Mouse (Mus musculus) heart, embryonic 16.5 days (tissue): ENCODE measurements around the gene Ces2e. TPM values are rescaled to one million over a fixed set of nuclear protein-coding genes. Genes with fewer than 3 reads are reported as not detected.
"Not testable (repeated sequence)": the region's sequence is repeated elsewhere in the genome, so short reads cannot be mapped to it uniquely, and the experiment has no call there.

Experiments
- ATAC-seq: fragments of 200-750 bp; cut with Nextera tagmentation; replicated peaks from 2 replicates; pipeline ENCODE4 v1.8.0; 2017; ENCODE audit warnings: moderate number of reproducible peaks; ENCODE audit not compliant: insufficient read depth, low FRiP score; ENCODE audit errors: extremely low read depth
- H3K27ac ChIP-seq: fragments of 300-500 bp; sonication (generic); 2 replicates; pipeline ENCODE4 v1.5.1; 2014; ENCODE audit warnings: mild to moderate bottlenecking, low read length, control low read depth, moderate library complexity
- H3K27me3 ChIP-seq: fragments of 300-500 bp; sonication (generic); 2 replicates; pipeline ENCODE4 v1.6.1; 2014; ENCODE audit warnings: low read length, mixed read lengths; ENCODE audit not compliant: control insufficient read depth, insufficient read depth
- H3K36me3 ChIP-seq: fragments of 300-500 bp; sonication (generic); 2 replicates; pipeline ENCODE4 v1.6.1; 2014; ENCODE audit not compliant: control insufficient read depth, insufficient read depth
- H3K4me1 ChIP-seq: fragments of 300-500 bp; sonication (generic); 2 replicates; pipeline ENCODE4 v1.6.1; 2014; ENCODE audit warnings: low read length, mixed read lengths; ENCODE audit not compliant: control insufficient read depth, insufficient read depth
- H3K4me2 ChIP-seq: fragments of 300-500 bp; sonication (generic); 2 replicates; pipeline ENCODE4 v1.6.1; 2014; ENCODE audit warnings: low read depth, mild to moderate bottlenecking, control low read depth, low read length
- H3K4me3 ChIP-seq: fragments of 300-500 bp; sonication (generic); 2 replicates; pipeline ENCODE4 v1.5.1; 2014; ENCODE audit warnings: mild to moderate bottlenecking, control low read depth, low read length
- H3K9ac ChIP-seq: fragments of 300-500 bp; sonication (generic); 2 replicates; pipeline ENCODE4 v1.6.1; 2014; ENCODE audit warnings: low read length, control low read depth
- H3K9me3 ChIP-seq: fragments of 300-500 bp; sonication (generic); replicated peaks from 2 replicates; pipeline ENCODE4 v1.6.1; 2016; ENCODE audit warnings: low read length; ENCODE audit not compliant: control insufficient read depth
- WGBS: fragments of 180-500 bp; shearing (Covaris S2); extraction: QIAGEN DNeasy Blood & Tissue Kit; methylation state at CpG from one replicate; pipeline ENCODE4 v1.1.7; 2014; 5-methylcytosine and 5-hydroxymethylcytosine counted together
- polyA plus RNA-seq: library from polyadenylated mRNA; unstranded; fragments of >200 nt; fragmentation: Nextera tagmentation; extraction: Ambion mirVana; gene quantifications from 2 replicates; pipeline ENCODE4 v1.2.1, GENCODE M21; 2015

Ces2e gene
- polyA plus RNA-seq: 0.11 and 0.80 TPM in 2 replicates

- Histone ChIP-seq H3K9me3 (no peaks in the 10 kb centered on the region), H3K27me3 (no peaks in the 10 kb centered on the region), H3K36me3 (no peaks in the 10 kb centered on the region), H3K9ac (no peak within 1 kb of the TSS), H3K4me2 (no peak within 1 kb of the TSS), H3K4me3 (no peak within 1 kb of the TSS), H3K4me1 (no peaks in the 10 kb centered on the region), H3K27ac (no peak within 1 kb of the TSS)
- WGBS: 61% methylated on average over 5 of the region's 5 CpGs
- no peak for ATAC-seq
Measured at GRCm38 (mm10) chr8:104925972-104926596, at the start of gene Ces2e. Gene Ces2e (plus strand): TSS chr8:104926260.

- ATAC-seq, H3K9ac ChIP-seq, H3K36me3 ChIP-seq, H3K27me3 ChIP-seq, H3K4me2 ChIP-seq, H3K4me1 ChIP-seq, H3K9me3 ChIP-seq, H3K4me3 ChIP-seq, H3K27ac ChIP-seq: not testable (repeated sequence)
- WGBS: no CpG with 5 or more reads among the region's 4 CpGs
Measured at GRCm38 (mm10) chr8:104886223-104886926, 39.7 kb upstream of the Ces2e start.

DNA sequence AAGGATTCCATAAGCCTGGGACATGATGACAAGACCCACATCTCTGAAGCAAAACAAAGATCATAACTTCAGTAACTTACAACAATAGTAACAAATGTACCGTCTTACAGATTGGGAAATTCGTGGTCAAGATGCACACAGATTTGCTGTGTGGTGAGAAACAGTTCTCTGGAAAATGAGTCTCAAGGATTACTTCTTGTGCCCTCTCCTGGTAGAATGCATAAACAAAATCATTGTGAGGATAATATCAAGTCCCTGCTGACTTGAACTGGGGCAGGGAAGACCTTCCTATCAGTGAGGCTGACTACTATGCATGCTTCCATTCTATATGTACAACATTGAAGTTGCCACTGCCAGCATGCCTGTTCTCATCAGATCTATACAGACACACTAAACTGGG, 24.3 kb upstream of the Ces2e start:
- Histone ChIP-seq H3K36me3 (no peaks in the 10 kb centered on the region), H3K9me3 (no peaks in the 10 kb centered on the region), H3K4me2 (no peak overlapping the region), H3K27me3 (no peaks in the 10 kb centered on the region), H3K4me3 (no peak overlapping the region), H3K27ac (no peak overlapping the region), H3K9ac (no peak overlapping the region), H3K4me1 (no peaks in the 10 kb centered on the region)
- ATAC-seq: no peak
- 72% methylated on average over 2 of the region's 2 CpGs for WGBS

- no peak overlapping the region for H3K9ac ChIP-seq
- no peaks in the 10 kb centered on the region for H3K9me3 ChIP-seq
- no peaks in the 10 kb centered on the region for H3K36me3 ChIP-seq
- no peaks in the 10 kb centered on the region for H3K4me1 ChIP-seq
- no peak overlapping the region for H3K4me3 ChIP-seq
- no peaks in the 10 kb centered on the region for H3K27me3 ChIP-seq
- no peak overlapping the region for H3K27ac ChIP-seq
- no peak overlapping the region for H3K4me2 ChIP-seq
- WGBS: 31% methylated on average over 1 of the region's 1 CpGs
- ATAC-seq: no peak
Measured at GRCm38 (mm10) chr8:104907111-104907510, 18.9 kb upstream of the Ces2e start.

DNA sequence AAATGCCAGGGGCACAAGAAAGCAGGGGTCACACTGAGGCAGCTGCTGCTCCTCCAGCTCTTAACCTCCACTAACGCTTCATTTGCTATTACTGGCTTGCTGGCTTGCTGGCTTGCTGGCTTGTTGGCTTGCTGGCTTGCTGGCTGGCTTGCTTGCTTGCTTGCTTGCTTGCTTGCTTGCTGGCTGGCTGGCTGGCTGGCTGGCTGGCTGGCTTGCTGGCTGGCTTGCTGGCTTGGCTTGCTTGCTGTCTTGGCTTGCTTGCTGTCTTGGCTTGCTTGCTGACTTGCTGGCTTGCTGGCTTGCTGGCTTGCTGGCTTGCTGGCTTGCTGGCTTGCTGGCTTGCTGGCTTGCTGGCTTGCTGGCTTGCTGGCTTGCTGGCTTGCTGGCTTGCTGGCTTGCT, 17.0 kb upstream of the Ces2e start:
- not testable (repeated sequence) for H3K9ac ChIP-seq, H3K4me1 ChIP-seq, H3K27ac ChIP-seq, H3K27me3 ChIP-seq, ATAC-seq, H3K4me2 ChIP-seq, H3K36me3 ChIP-seq, H3K9me3 ChIP-seq, H3K4me3 ChIP-seq
- 63% methylated on average over 1 of the region's 1 CpGs for WGBS

DNA sequence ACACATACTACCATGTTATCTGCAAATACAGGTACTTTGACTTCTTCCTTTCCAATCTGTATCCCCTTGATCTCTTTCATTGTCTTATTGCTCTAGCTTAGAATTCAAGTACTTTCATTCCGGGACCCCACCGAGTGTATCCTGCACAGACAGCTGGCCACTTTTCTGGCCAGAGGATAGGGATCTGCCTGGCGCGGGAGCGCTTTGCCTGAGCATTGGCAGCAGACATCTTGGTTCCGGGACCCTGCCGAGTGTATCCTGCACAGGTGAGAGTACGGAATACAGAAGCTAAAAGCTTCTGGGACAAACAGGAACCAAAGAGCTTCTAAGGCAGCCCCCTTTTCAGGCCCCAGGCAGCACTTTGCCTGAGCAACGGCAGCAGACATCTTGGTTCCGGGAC, 16.4 kb upstream of the Ces2e start:
- H3K36me3 ChIP-seq, H3K4me3 ChIP-seq, H3K27ac ChIP-seq, ATAC-seq, H3K4me1 ChIP-seq, H3K9me3 ChIP-seq, H3K9ac ChIP-seq, H3K4me2 ChIP-seq, H3K27me3 ChIP-seq: not testable (repeated sequence)
- WGBS: 93% methylated on average over 10 of the region's 10 CpGs

- 74% methylated on average over 3 of the region's 3 CpGs for WGBS
- no peaks in the 10 kb centered on the region for H3K36me3 ChIP-seq
- ATAC-seq: no peak
- no peak overlapping the region for H3K4me2 ChIP-seq
- H3K4me3 ChIP-seq: no peak overlapping the region
- no peak overlapping the region for H3K27ac ChIP-seq
- no peaks in the 10 kb centered on the region for H3K4me1 ChIP-seq
- H3K9ac ChIP-seq: no peak overlapping the region
- H3K27me3 ChIP-seq: no peaks in the 10 kb centered on the region
- H3K9me3 ChIP-seq: no peaks in the 10 kb centered on the region
Measured at GRCm38 (mm10) chr8:104927301-104927700, 1.2 kb downstream of the Ces2e start.

DNA sequence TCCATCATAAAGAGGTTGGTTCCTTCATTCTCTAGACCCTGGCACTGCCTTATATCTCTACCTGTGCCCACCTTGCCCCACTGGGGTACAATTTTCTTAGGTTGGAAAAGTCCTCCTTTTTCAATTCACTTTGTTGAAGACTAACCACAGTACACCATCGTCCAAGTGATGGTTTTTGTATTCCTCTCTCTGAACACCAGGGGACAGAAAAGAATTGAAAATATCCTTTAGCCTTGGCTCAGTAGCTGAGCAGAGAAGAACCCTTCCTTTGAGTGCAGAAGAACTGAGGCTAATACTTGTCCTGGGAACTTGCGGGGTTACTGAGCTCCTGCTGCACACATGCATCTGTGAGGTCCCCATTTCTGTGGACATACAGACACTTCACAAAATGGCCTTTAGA, 18.6 kb downstream of the Ces2e start:
- ATAC-seq: no peak
- H3K27ac ChIP-seq: no peak overlapping the region
- no peaks in the 10 kb centered on the region for H3K9me3 ChIP-seq
- H3K4me3 ChIP-seq: no peak overlapping the region
- H3K4me2 ChIP-seq: no peak overlapping the region
- 63% methylated on average over 2 of the region's 2 CpGs for WGBS
- no peak overlapping the region for H3K9ac ChIP-seq
- H3K36me3 ChIP-seq: no peaks in the 10 kb centered on the region
- H3K27me3 ChIP-seq: no peaks in the 10 kb centered on the region
- H3K4me1 ChIP-seq: no peaks in the 10 kb centered on the region

DNA sequence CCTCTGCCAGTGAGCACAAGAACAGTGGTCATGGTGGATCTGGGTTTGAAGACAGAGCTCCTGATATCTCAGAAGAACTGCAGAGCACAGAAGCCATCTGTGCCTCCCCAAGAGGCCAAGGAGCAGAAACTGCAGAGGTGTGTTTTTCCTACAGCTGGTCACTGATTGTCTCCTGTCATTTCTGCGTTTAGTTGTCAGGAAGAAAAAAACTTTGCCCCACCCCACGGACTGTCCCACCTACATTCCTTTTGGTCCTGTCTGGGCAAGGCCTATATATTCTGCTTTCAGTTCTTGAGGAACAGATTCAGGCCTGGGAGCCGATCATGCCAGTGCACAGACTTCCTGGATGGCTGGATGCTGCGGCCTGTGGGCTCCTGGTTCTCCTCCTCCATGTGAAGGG, 21.0 kb downstream of the Ces2e start, which contains the start of gene Ces2f:
Ces2f (plus strand) TSS at position 301 of the 400 bp plus-strand sequence.
- no peak within 1 kb of the TSS for H3K4me2 ChIP-seq
- 74% methylated on average over 4 of the region's 4 CpGs for WGBS

More for the DNA sequence above, 21.0 kb downstream of the Ces2e start, which contains the start of gene Ces2f:
- no peak for ATAC-seq
- Histone ChIP-seq H3K9ac (no peak within 1 kb of the TSS), H3K4me1 (no peaks in the 10 kb centered on the region), H3K9me3 (no peaks in the 10 kb centered on the region), H3K4me3 (no peak within 1 kb of the TSS), H3K36me3 (no peaks in the 10 kb centered on the region), H3K27ac (no peak within 1 kb of the TSS), H3K27me3 (no peaks in the 10 kb centered on the region)
